Comparison of ENCODE assay signal across 7 mouse cellular contexts in genomic region chr3:128001924-128002501, GRCm38 (mm10).
DNase-seq lines count a peak whose midpoint lies in the region; ATAC-seq and TF ChIP-seq lines count a peak whose summit lies in the region.

No protein-coding gene starts in this region.

- no peak overlapping the region for H3K4me3 ChIP-seq in forebrain, postnatal 0 days (ENCODE audit: low read depth, low read length)

- no peaks in the 10 kb centered on the region for H3K4me1 ChIP-seq in forebrain, postnatal 0 days (ENCODE audit: insufficient read depth)

- H3K9me3 ChIP-seq in forebrain, postnatal 0 days (ENCODE audit: low read length): no peaks in the 10 kb centered on the region

- 72% methylated on average over 6 of the region's 6 CpGs for WGBS in forebrain, postnatal 0 days

- ATAC-seq in forebrain, postnatal 0 days: peak; percentile 66; the same call in 1 of the 2 replicates

- no peak overlapping the region for H3K9ac ChIP-seq in forebrain, postnatal 0 days

- peak; percentile 72; the same call in 1 of the 2 replicates for TF ChIP-seq CTCF in brain, embryonic 14.5 days (IDR thresholded peaks at IDR 0.05; ENCODE audit: borderline replicate concordance, extremely low read depth, insufficient read depth, insufficient read length)
- peak; percentile 90 for TF ChIP-seq CTCF in forebrain, postnatal 0 days (IDR thresholded peaks at IDR 0.05; ENCODE audit: low read depth)

- H3K27ac ChIP-seq in forebrain, postnatal 0 days (ENCODE audit: low read depth, low read length): no peak overlapping the region

- no peak overlapping the region for H3K4me2 ChIP-seq in forebrain, postnatal 0 days (ENCODE audit: low read depth)

- no peaks in the 10 kb centered on the region for H3K27me3 ChIP-seq in forebrain, postnatal 0 days (ENCODE audit: insufficient read depth, low read length)

- no peaks in the 10 kb centered on the region for H3K36me3 ChIP-seq in forebrain, postnatal 0 days (ENCODE audit: insufficient read depth)

- peak; percentile 48 for DNase-seq in testis, postnatal 10 days (ENCODE audit: low spot score)
- no peak for DNase-seq in testis, postnatal 14 days (ENCODE audit: low spot score)
- peak; percentile 83 for DNase-seq in brain, embryonic 14.5 days (ENCODE audit: low read depth)
- DNase-seq in forebrain, postnatal 0 days: peak; percentile 87
- peak; percentile 17 to 60 for DNase-seq in kidney, postnatal 36 days
- peak; percentile 20 for DNase-seq in lung, postnatal 36 days
- DNase-seq in skeletal muscle tissue, adult 2 months (ENCODE audit: low read depth, low spot score): peak; percentile 10

- no peak for TF ChIP-seq POLR2A in brain, embryonic 14.5 days (IDR thresholded peaks at IDR 0.05; ENCODE audit: borderline replicate concordance, extremely low read depth, insufficient read depth, insufficient read length, poor library complexity, severe bottlenecking)
